In genomic region chr5:40136740-40137285, GRCm38 (mm10) we compare ENCODE assay signal across 24 mouse cellular contexts.
"Had no signal": no experiment of that assay in that cellular context is flagged by ENCODE, and none has a peak within 500 bp of the region (broad histone marks: within the 10 kb centered on the region; RNA-seq: fewer than 3 reads in every experiment).

No protein-coding gene starts in this region.

- DNase-seq: kidney, adult 9 months; kidney, postnatal 14 days; left cerebral cortex, postnatal 4 days; liver, postnatal 0 days; lung, embryonic 14.5 days; retina, postnatal 1 day; right cerebral cortex, postnatal 25 days; spleen, adult 18-20 months; thymus, adult 18-20 months; thymus, postnatal 36 days had no signal

- H3K4me2 ChIP-seq: limb, embryonic 12.5 days; limb, embryonic 15.5 days; liver, embryonic 11.5 days; lung, embryonic 14.5 days; midbrain, embryonic 13.5 days; neural tube, embryonic 13.5 days; stomach, embryonic 15.5 days had no signal

- H3K4me3 ChIP-seq: layer of hippocampus, adult 2 months; limb, embryonic 12.5 days; limb, embryonic 15.5 days; megakaryocyte, embryonic 14.5 days; midbrain, embryonic 10.5 days; midbrain, embryonic 13.5 days; myocyte; neural tube, embryonic 13.5 days; stomach, embryonic 15.5 days had no signal

- H3K4me1 ChIP-seq: limb, embryonic 12.5 days; limb, embryonic 15.5 days; megakaryocyte, embryonic 14.5 days; midbrain, embryonic 10.5 days; midbrain, embryonic 13.5 days; neural tube, embryonic 13.5 days; stomach, embryonic 15.5 days had no signal

- H3K27me3 ChIP-seq: limb, embryonic 12.5 days; limb, embryonic 15.5 days; megakaryocyte, embryonic 14.5 days; midbrain, embryonic 13.5 days; neural tube, embryonic 13.5 days; stomach, embryonic 15.5 days had no signal

- H3K36me3 ChIP-seq: limb, embryonic 12.5 days; limb, embryonic 15.5 days; midbrain, embryonic 10.5 days; midbrain, embryonic 13.5 days; neural tube, embryonic 13.5 days; stomach, embryonic 15.5 days had no signal

- H3K9me3 ChIP-seq: limb, embryonic 12.5 days; limb, embryonic 15.5 days; megakaryocyte, embryonic 14.5 days; midbrain, embryonic 10.5 days; midbrain, embryonic 13.5 days; neural tube, embryonic 13.5 days; stomach, embryonic 15.5 days had no signal

- H3K27ac ChIP-seq: layer of hippocampus, adult 2 months; limb, embryonic 12.5 days; limb, embryonic 15.5 days; liver, embryonic 14.5 days; macrophage; midbrain, embryonic 10.5 days; midbrain, embryonic 13.5 days; neural tube, embryonic 13.5 days; stomach, embryonic 15.5 days had no signal

- ATAC-seq: liver, postnatal 0 days; lung, postnatal 0 days; midbrain, embryonic 13.5 days; midbrain, embryonic 16.5 days had no signal

- H3K9ac ChIP-seq: limb, embryonic 12.5 days; limb, embryonic 15.5 days; liver, embryonic 14.5 days; liver, postnatal 0 days; lung, embryonic 14.5 days; midbrain, embryonic 13.5 days; neural tube, embryonic 13.5 days; stomach, embryonic 15.5 days had no signal
